Mouse (Mus musculus) neural tube, postnatal 0 days (tissue): ENCODE data around the gene Avil. TPM values are rescaled to one million over a fixed set of nuclear protein-coding genes. Genes with fewer than 3 reads are reported as not detected.

Experiments
- microRNA counts: library from miRNA; unstranded; fragments of <30 nt; microRNA quantifications from one replicate; lab custom pipeline; 2015
- microRNA-seq: library from miRNA; unstranded; fragments of <30 nt; microRNA quantifications from one replicate; pipeline ENCODE4, GENCODE M21; 2016
- polyA plus RNA-seq: library from polyadenylated mRNA; unstranded; fragments of >200 nt; fragmentation: Nextera tagmentation; extraction: Ambion mirVana; gene quantifications from 2 replicates; pipeline ENCODE4 v1.2.1, GENCODE M21; 2015

Gene Avil
- 0.85 and 10.5 TPM in 2 replicates for polyA plus RNA-seq

GRCm38 (mm10) chr10:127000529-127000928, at the start of gene Avil:
Avil (plus strand) TSS chr10:127000709.

GRCm38 (mm10) chr10:126978277-126978994, 22.1 kb upstream of the Avil start, which contains the start of gene Ctdsp2:
Ctdsp2 (plus strand) TSS chr10:126978717.

GRCm38 (mm10) chr10:127030336-127031296, 30.1 kb downstream of the Avil start, which contains the start of gene Tsfm:
Tsfm (minus strand) TSS chr10:127030840.

GRCm38 (mm10) chr10:127041274-127041766, 40.8 kb downstream of the Avil start, which contains the start of the genes Mettl1 and Eef1akmt3:
Mettl1 (plus strand) TSS chr10:127041414.
Eef1akmt3 (minus strand) TSS chr10:127041513.

GRCm38 (mm10) chr10:127047954-127048353, 47.4 kb downstream of the Avil start, which contains the start of gene Cyp27b1:
Cyp27b1 (plus strand) TSS chr10:127048250.

GRCm38 (mm10) chr10:127059968-127060916, 59.7 kb downstream of the Avil start, which contains the start of gene March9:
March9 (minus strand) TSS chr10:127060184.

GRCm38 (mm10) chr10:127063239-127063872, 62.8 kb downstream of the Avil start, which contains the start of gene Cdk4:
Cdk4 (plus strand) TSS chr10:127063534.

MicroRNA genes within 50 kb of the gene (microRNA counts, 519-probe panel; counts per million panel counts)
- microRNA mmu-miR-26a (lab: Ali Mortazavi, UCI) (3,241 counts per million, percentile 18 among the panel's probes with 10 or more counts), microRNA mmu-miR-546 (lab: Ali Mortazavi, UCI) (40.5 counts per million)

Small RNA genes within 50 kb of the gene (microRNA-seq; reads per million reads assigned to microRNA genes)
- gene Mir26a-2 = 27.0 reads per million, percentile 30 among the genes with 10 or more reads in this experiment
- not detected for gene Mir546

Other genes with a start within 250 kb of the Avil start
- gene Atp23, start 99.4 kb upstream of the Avil start, polyA plus RNA-seq = 19.0 and 22.1 TPM in 2 replicates
- 18.3 and 19.0 TPM in 2 replicates for gene Ctdsp2, start 22.0 kb upstream of the Avil start, polyA plus RNA-seq
- gene Tsfm, start 30.1 kb downstream of the Avil start, polyA plus RNA-seq = 67.5 and 74.2 TPM in 2 replicates
- gene Mettl1, start 40.7 kb downstream of the Avil start, polyA plus RNA-seq = 25.1 and 25.4 TPM in 2 replicates
- 0.21 and 0.43 TPM in 2 replicates for gene Eef1akmt3, start 40.8 kb downstream of the Avil start, polyA plus RNA-seq
- 0.22 TPM in 1 of 2 replicates, not detected in the other for gene Cyp27b1, start 47.5 kb downstream of the Avil start, polyA plus RNA-seq
- 10.5 and 10.6 TPM in 2 replicates for gene March9, start 59.5 kb downstream of the Avil start, polyA plus RNA-seq
- gene Cdk4, start 62.8 kb downstream of the Avil start, polyA plus RNA-seq = 374 and 389 TPM in 2 replicates
- 114 TPM in 2 replicates for gene Tspan31, start 69.6 kb downstream of the Avil start, polyA plus RNA-seq
- 5.2 and 6.2 TPM in 2 replicates for gene Agap2, start 74.6 kb downstream of the Avil start, polyA plus RNA-seq
- 115 and 116 TPM in 2 replicates for gene Os9, start 120.4 kb downstream of the Avil start, polyA plus RNA-seq
- gene B4galnt1, start 164.5 kb downstream of the Avil start, polyA plus RNA-seq = 66.8 and 76.6 TPM in 2 replicates
- 0.72 and 1.1 TPM in 2 replicates for gene Slc26a10, start 179.9 kb downstream of the Avil start, polyA plus RNA-seq
- gene Arhgef25, start 189.4 kb downstream of the Avil start, polyA plus RNA-seq = 25.7 and 26.8 TPM in 2 replicates
- 168 and 199 TPM in 2 replicates for gene Dtx3, start 195.0 kb downstream of the Avil start, polyA plus RNA-seq
- 17.1 and 19.0 TPM in 2 replicates for gene Pip4k2c, start 210.9 kb downstream of the Avil start, polyA plus RNA-seq